Comparison of ENCODE assay signal across 12 mouse cellular contexts in the genomic region with DNA sequence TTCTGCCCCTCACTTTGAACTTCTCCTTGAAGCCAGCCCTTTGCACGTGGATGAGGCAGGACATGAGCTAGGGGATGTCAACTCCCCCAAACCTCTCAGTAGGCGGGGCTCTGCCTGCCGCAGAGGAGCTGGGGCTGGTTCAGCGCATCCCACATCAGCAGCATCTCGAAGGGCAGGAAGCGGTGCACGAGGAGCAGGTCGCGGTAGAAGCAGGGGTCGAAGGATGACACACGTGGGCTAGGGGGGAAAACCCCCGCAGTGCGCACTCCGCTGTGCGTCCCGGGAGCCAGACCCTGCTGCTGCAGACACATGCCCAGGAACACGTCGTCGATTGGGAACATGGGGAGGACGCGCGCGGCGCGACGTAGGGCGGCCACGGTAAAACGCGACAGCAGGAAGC. TPM values are rescaled to one million over a fixed set of nuclear protein-coding genes. Genes with fewer than 3 reads are reported as not detected.
DNase-seq lines count a peak whose midpoint lies in the region; ATAC-seq and TF ChIP-seq lines count a peak whose summit lies in the region.
"Had no signal": no experiment of that assay in that cellular context is flagged by ENCODE, and none has a peak within 500 bp of the region (broad histone marks: within the 10 kb centered on the region; RNA-seq: fewer than 3 reads in every experiment).

No protein-coding gene starts in this region.

- H3K4me2 ChIP-seq in forebrain, embryonic 15.5 days (replicated peaks), result peak overlapping the region; percentile 13; the same call in 1 of the 2 replicates
- H3K4me2 ChIP-seq: liver, embryonic 15.5 days; stomach, embryonic 15.5 days had no signal

- H3K9me3 ChIP-seq in forebrain, embryonic 15.5 days, result no peaks in the 10 kb centered on the region
- no peaks in the 10 kb centered on the region for H3K9me3 ChIP-seq in midbrain, embryonic 10.5 days (replicated peaks)
- H3K9me3 ChIP-seq: liver, embryonic 15.5 days; stomach, embryonic 15.5 days had no signal

- peaks cover 17% of the 10 kb centered on the region for H3K4me1 ChIP-seq in spleen, adult 2 months (ENCODE audit: control insufficient read depth, insufficient read depth, insufficient read length)
- H3K4me1 ChIP-seq in forebrain, embryonic 15.5 days, result peaks cover 14% of the 10 kb centered on the region
- H3K4me1 ChIP-seq in midbrain, embryonic 10.5 days, result peaks cover 25% of the 10 kb centered on the region
- H3K4me1 ChIP-seq in cerebellum, adult 2 months (ENCODE audit: control insufficient read depth, insufficient read depth, low read length), result no peaks in the 10 kb centered on the region

- no peak for TF ChIP-seq CTCF in spleen, adult 2 months (IDR thresholded peaks at IDR 0.05; ENCODE audit: extremely low read depth, insufficient read depth, insufficient read length, insufficient replicate concordance)
- TF ChIP-seq CTCF in cerebellum, adult 2 months (IDR thresholded peaks at IDR 0.05; ENCODE audit: borderline replicate concordance, insufficient read depth, low read depth, low read length), result no peak

- no peak overlapping the region for H3K27ac ChIP-seq in spleen, adult 2 months (ENCODE audit: insufficient read depth, low read length)
- H3K27ac ChIP-seq in forebrain, embryonic 15.5 days (replicated peaks), result no peak overlapping the region
- no peak overlapping the region for H3K27ac ChIP-seq in midbrain, embryonic 10.5 days (replicated peaks)
- H3K27ac ChIP-seq in cerebellum, adult 2 months (ENCODE audit: insufficient read depth, low read length), result no peak overlapping the region
- H3K27ac ChIP-seq: liver, embryonic 15.5 days; stomach, embryonic 15.5 days had no signal

- peaks cover 2% of the 10 kb centered on the region; the same call in 1 of the 2 replicates for H3K36me3 ChIP-seq in spleen, adult 2 months (ENCODE audit: control insufficient read depth, insufficient read depth, low read length)
- H3K36me3 ChIP-seq in forebrain, embryonic 15.5 days, result no peaks in the 10 kb centered on the region
- H3K36me3 ChIP-seq in midbrain, embryonic 10.5 days, result no peaks in the 10 kb centered on the region
- H3K36me3 ChIP-seq: liver, embryonic 15.5 days; stomach, embryonic 15.5 days had no signal

- H3K27me3 ChIP-seq in spleen, adult 2 months (ENCODE audit: control insufficient read depth, insufficient read depth, low read length), result peaks cover 12% of the 10 kb centered on the region
- peaks cover 88% of the 10 kb centered on the region for H3K27me3 ChIP-seq in forebrain, embryonic 15.5 days
- H3K27me3 ChIP-seq in midbrain, embryonic 10.5 days (ENCODE audit: low read depth, poor library complexity, severe bottlenecking), result peaks cover 98% of the 10 kb centered on the region
- peaks cover 5% of the 10 kb centered on the region; the same call in 1 of the 2 replicates for H3K27me3 ChIP-seq in cerebellum, adult 2 months (ENCODE audit: control insufficient read depth, insufficient read depth, low read length)

- peak overlapping the region; percentile 37; the same call in 1 of the 2 replicates for H3K4me3 ChIP-seq in spleen, adult 2 months (ENCODE audit: extremely low read depth, insufficient read depth, insufficient read length)
- H3K4me3 ChIP-seq in forebrain, embryonic 15.5 days, result peak overlapping the region; percentile 22; the same call in 1 of the 2 replicates
- peak overlapping the region; percentile 28; the same call in 1 of the 2 replicates for H3K4me3 ChIP-seq in midbrain, embryonic 10.5 days
- no peak overlapping the region for H3K4me3 ChIP-seq in cerebellum, adult 2 months (replicated peaks; ENCODE audit: insufficient read depth, low read depth, low read length)
- H3K4me3 ChIP-seq: liver, embryonic 15.5 days had no signal

- DNase-seq in spleen, adult 2 months (ENCODE audit: low read depth in 1 of 2, low spot score in 2 of 2), result no peak
- no peak for DNase-seq in spleen, postnatal 36 days (ENCODE audit: low spot score in 2 of 2)
- DNase-seq in midbrain, embryonic 10.5 days (ENCODE audit: low spot score), result no peak
- peak; percentile 49 to 72 for DNase-seq in thymus, postnatal 36 days
- DNase-seq in gastrocnemius, adult 8-10 months (ENCODE audit: low spot score in 2 of 2), result no peak
- no peak for DNase-seq in cerebellum, adult 2 months
- DNase-seq in urinary bladder, postnatal 36 days (ENCODE audit: low spot score in 2 of 2), result no peak
- DNase-seq: gastrocnemius, postnatal 14 days had no signal

- ATAC-seq in forebrain, embryonic 15.5 days (replicated peaks), result no peak
- ATAC-seq: Patski had no signal

- WGBS in spleen, adult 2 months, result 4% methylated on average over 30 of the region's 30 CpGs
- WGBS in forebrain, embryonic 15.5 days, result 3% methylated on average over 30 of the region's 30 CpGs
- WGBS in midbrain, embryonic 10.5 days, result 5% methylated on average over 30 of the region's 30 CpGs
- WGBS in cerebellum, adult 2 months, result 2% methylated on average over 30 of the region's 30 CpGs

- TF ChIP-seq POLR2A in spleen, adult 2 months (IDR thresholded peaks at IDR 0.05; ENCODE audit: low read depth, low read length), result no peak
- TF ChIP-seq POLR2A in cerebellum, adult 2 months (IDR thresholded peaks at IDR 0.05; ENCODE audit: borderline replicate concordance, insufficient read depth, low read length), result no peak

- H3K9ac ChIP-seq in forebrain, embryonic 15.5 days (replicated peaks), result no peak overlapping the region
- H3K9ac ChIP-seq: liver, embryonic 15.5 days; stomach, embryonic 15.5 days had no signal

RNA-seq across cellular contexts. Expression of a gene that starts 3.5 kb away (rescaled TPM):
- 52.4 and 70.9 TPM in 2 replicates for polyA plus RNA-seq in spleen, adult 2 months (2012; rRNA removed)
- 0.54 TPM in 1 of 2 replicates, not detected in the other for polyA plus RNA-seq in forebrain, embryonic 15.5 days (2015; fragmentation: Nextera tagmentation; extraction: Ambion mirVana)
- 0.30 and 0.37 TPM in 2 replicates for polyA plus RNA-seq in midbrain, embryonic 10.5 days (2016; fragmentation: Nextera tagmentation; extraction: Ambion mirVana)
- under 1 TPM in 1 of 4 experiments, not detected in 3; 0.54 TPM for total RNA-seq in gastrocnemius, adult 8-10 months (2022)
- 0.65 and 2.1 TPM in 2 replicates for polyA plus RNA-seq in cerebellum, adult 2 months (2012; rRNA removed)

RNA-seq across cellular contexts. Expression of a gene that starts 9.1 kb away (rescaled TPM):
- polyA plus RNA-seq in spleen, adult 2 months (2012; rRNA removed), result 5.2 and 5.6 TPM in 2 replicates
- 0.42 and 0.46 TPM in 2 replicates for polyA plus RNA-seq in forebrain, embryonic 15.5 days (2015; fragmentation: Nextera tagmentation; extraction: Ambion mirVana)
- 0.67 and 0.89 TPM in 2 replicates for polyA plus RNA-seq in midbrain, embryonic 10.5 days (2016; fragmentation: Nextera tagmentation; extraction: Ambion mirVana)
- 1 to 10 TPM; 1.3 to 1.8 (median 1.5) TPM for total RNA-seq in gastrocnemius, adult 8-10 months (2022)
- 0.44 and 0.48 TPM in 2 replicates for polyA plus RNA-seq in cerebellum, adult 2 months (2012; rRNA removed)

RNA-seq across cellular contexts. Expression of a gene that starts 16.4 kb away (rescaled TPM):
- polyA plus RNA-seq in spleen, adult 2 months (2012; rRNA removed), result 62.6 and 81.5 TPM in 2 replicates
- 2.9 and 3.3 TPM in 2 replicates for polyA plus RNA-seq in forebrain, embryonic 15.5 days (2015; fragmentation: Nextera tagmentation; extraction: Ambion mirVana)
- 2.8 and 3.7 TPM in 2 replicates for polyA plus RNA-seq in midbrain, embryonic 10.5 days (2016; fragmentation: Nextera tagmentation; extraction: Ambion mirVana)
- total RNA-seq in gastrocnemius, adult 8-10 months (2022), result 1 to 10 TPM; 1.4 to 2.0 (median 1.6) TPM
- polyA plus RNA-seq in cerebellum, adult 2 months (2012; rRNA removed), result 3.6 and 3.9 TPM in 2 replicates

RNA-seq across cellular contexts. Expression of a gene that starts 21.0 kb away (rescaled TPM):
- polyA plus RNA-seq in spleen, adult 2 months (2012; rRNA removed), result 0.47 and 0.54 TPM in 2 replicates
- 23.3 and 23.6 TPM in 2 replicates for polyA plus RNA-seq in forebrain, embryonic 15.5 days (2015; fragmentation: Nextera tagmentation; extraction: Ambion mirVana)
- 4.6 and 8.1 TPM in 2 replicates for polyA plus RNA-seq in midbrain, embryonic 10.5 days (2016; fragmentation: Nextera tagmentation; extraction: Ambion mirVana)
- total RNA-seq in gastrocnemius, adult 8-10 months (2022), result under 1 TPM in 3 of 4 experiments, not detected in 1; 0.10 to 0.21 (median 0.20) TPM
- 97.3 and 110 TPM in 2 replicates for polyA plus RNA-seq in cerebellum, adult 2 months (2012; rRNA removed)

RNA-seq across cellular contexts. Expression of a gene that starts 33.0 kb away (rescaled TPM):
- 247 and 301 TPM in 2 replicates for polyA plus RNA-seq in spleen, adult 2 months (2012; rRNA removed)
- 70.9 and 71.7 TPM in 2 replicates for polyA plus RNA-seq in forebrain, embryonic 15.5 days (2015; fragmentation: Nextera tagmentation; extraction: Ambion mirVana)
- polyA plus RNA-seq in midbrain, embryonic 10.5 days (2016; fragmentation: Nextera tagmentation; extraction: Ambion mirVana), result 17.7 and 25.4 TPM in 2 replicates
- under 1 TPM in 2 of 4 experiments, not detected in 2; 0.08 to 0.65 TPM for total RNA-seq in gastrocnemius, adult 8-10 months (2022)
- 108 and 115 TPM in 2 replicates for polyA plus RNA-seq in cerebellum, adult 2 months (2012; rRNA removed)

Comparison
In these comparisons a context has a peak if more than half of its experiments do, and no peak if none do; other contexts are left out.
1. DNase-seq: peak in thymus, postnatal 36 days (2 of 2); none in spleen, adult 2 months (0 of 2), spleen, postnatal 36 days (0 of 2), midbrain, embryonic 10.5 days (single experiment), gastrocnemius, adult 8-10 months (0 of 2), cerebellum, adult 2 months (0 of 2) and urinary bladder, postnatal 36 days (0 of 2).
2. RNA of a gene that starts 3.5 kb away (polyA plus RNA-seq): 52.4 to 70.9 TPM in spleen, adult 2 months; 0.65 to 2.1 TPM in cerebellum, adult 2 months, 0.30 to 0.37 TPM in midbrain, embryonic 10.5 days and 0.54 TPM in forebrain, embryonic 15.5 days; every median in the first group is over 10 times any median in the second.
3. RNA of a gene that starts 16.4 kb away (polyA plus RNA-seq): 62.6 to 81.5 TPM in spleen, adult 2 months; 3.6 to 3.9 TPM in cerebellum, adult 2 months, 2.9 to 3.3 TPM in forebrain, embryonic 15.5 days and 2.8 to 3.7 TPM in midbrain, embryonic 10.5 days; every median in the first group is over 10 times any median in the second.